Mouse (Mus musculus) bone marrow, adult 2 months (tissue): ENCODE measurements around the gene Ntrk3. TPM values are rescaled to one million over a fixed set of nuclear protein-coding genes. Genes with fewer than 3 reads are reported as not detected.

Source experiments
- H3K27ac ChIP-seq: fragments of 200-500 bp; 2 replicates; pipeline ENCODE4 v1.5.1; 2012; ENCODE audit warnings: low read depth, mild to moderate bottlenecking, control low read depth, inconsistent platforms, low read length; ENCODE audit not compliant: control insufficient read depth, poor library complexity, insufficient read depth
- H3K4me1 ChIP-seq: fragments of 200-500 bp; 2 replicates; pipeline ENCODE4 v1.6.1; 2011; ENCODE audit warnings: low read length; ENCODE audit not compliant: control insufficient read depth, insufficient read depth
- H3K4me3 ChIP-seq: fragments of 200-500 bp; replicated peaks from 2 replicates; pipeline ENCODE3; 2011; ENCODE audit warnings: mild to moderate bottlenecking, low read depth, low read length, control low read depth; ENCODE audit not compliant: control insufficient read depth
- CTCF ChIP-seq: fragments of 200-500 bp; IDR thresholded peaks from 2 replicates; pipeline ENCODE4 v1.5.1; 2011; ENCODE audit warnings: low read length, control low read depth; ENCODE audit not compliant: control insufficient read depth, insufficient read depth
- POLR2A ChIP-seq: fragments of 200-500 bp; IDR thresholded peaks from 2 replicates; pipeline ENCODE4 v1.6.1; 2011; ENCODE audit warnings: low read depth, mild to moderate bottlenecking, control low read depth, low read length, borderline replicate concordance; ENCODE audit not compliant: control insufficient read depth
- WGBS: fragments of 180-500 bp; shearing (Covaris S2); methylation state at CpG from one replicate; pipeline ENCODE4 v1.1.7; 2018; 5-methylcytosine and 5-hydroxymethylcytosine counted together
- polyA plus RNA-seq: library from polyadenylated mRNA; stranded (reverse); fragments of >200 nt; gene quantifications from 2 replicates; pipeline ENCODE4 v1.2.4, GENCODE M21; 2011; ENCODE audit warnings: low replicate concordance; ENCODE audit not compliant: missing spikeins, insufficient read depth, insufficient read length

Ntrk3 gene
- polyA plus RNA-seq, 1 experiment, result 1.0 TPM

GRCm38 (mm10) chr7:78668003-78668635 is 69.7 kb downstream of the Ntrk3 start:
- Histone ChIP-seq H3K4me3 (no peak overlapping the region), H3K27ac (no peak overlapping the region), H3K4me1 (no peaks in the 10 kb centered on the region)
- TF ChIP-seq POLR2A, result no peak
- TF ChIP-seq CTCF, result no peak
- WGBS, result 78% methylated on average over 6 of the region's 6 CpGs

GRCm38 (mm10) chr7:78660832-78661231 is 77.0 kb downstream of the Ntrk3 start:
- H3K4me1 ChIP-seq, result no peaks in the 10 kb centered on the region
- 77% methylated on average over 7 of the region's 7 CpGs for WGBS
- H3K4me3 ChIP-seq, result no peak overlapping the region
- no peak overlapping the region for H3K27ac ChIP-seq
- TF ChIP-seq POLR2A, result no peak
- no peak for TF ChIP-seq CTCF

DNA sequence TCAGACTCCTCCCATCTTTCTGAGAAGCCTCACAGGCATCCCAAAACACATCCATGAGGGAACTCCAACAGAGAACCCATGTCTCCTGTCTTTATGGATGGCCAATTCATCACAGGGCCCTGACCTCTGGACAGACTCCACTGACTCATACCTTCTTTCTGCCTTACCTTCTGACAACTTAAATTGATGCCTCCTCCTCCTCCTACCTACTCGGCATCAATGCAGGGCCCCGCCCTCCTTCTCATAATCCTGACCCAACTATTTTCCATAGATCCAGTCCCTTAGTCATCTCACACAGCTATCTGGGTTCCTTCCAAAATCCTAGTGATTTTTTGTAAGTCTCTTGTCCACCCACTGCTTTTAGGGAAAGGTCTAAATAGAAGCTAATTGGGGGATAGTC is 78.0 kb downstream of the Ntrk3 start:
- H3K4me3 ChIP-seq, result no peak overlapping the region
- no peak overlapping the region for H3K27ac ChIP-seq
- WGBS, result 84% methylated on average over 2 of the region's 2 CpGs
- TF ChIP-seq CTCF, result no peak
- H3K4me1 ChIP-seq, result no peaks in the 10 kb centered on the region

GRCm38 (mm10) chr7:78658026-78658425 is 79.8 kb downstream of the Ntrk3 start:
- no peak overlapping the region for H3K27ac ChIP-seq
- WGBS, result 68% methylated on average over 10 of the region's 10 CpGs
- H3K4me1 ChIP-seq, result no peaks in the 10 kb centered on the region; the same call in 1 of the 2 replicates
- no peak overlapping the region for H3K4me3 ChIP-seq
- TF ChIP-seq CTCF, result no peak
- no peak for TF ChIP-seq POLR2A

DNA sequence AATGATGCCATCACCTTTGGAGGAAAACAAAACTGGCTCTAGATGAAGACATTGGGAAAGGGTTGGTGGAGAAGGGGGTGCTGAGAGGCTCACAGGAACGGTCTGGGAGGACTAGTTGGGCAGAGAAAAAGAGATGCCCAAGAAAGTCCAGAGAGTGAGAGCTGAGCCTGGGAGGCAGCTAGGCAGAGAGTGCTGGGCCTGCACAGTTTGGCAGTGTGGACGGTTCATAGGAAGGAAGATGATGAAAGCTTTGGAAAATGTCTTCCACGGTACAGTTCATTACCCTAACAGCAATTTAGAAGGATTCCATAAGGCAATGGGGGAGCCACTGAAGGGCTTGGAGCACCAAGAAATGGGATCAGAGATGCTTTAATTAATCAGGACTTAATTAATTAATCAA is 81.6 kb downstream of the Ntrk3 start:
- H3K27ac ChIP-seq, result no peak overlapping the region
- TF ChIP-seq POLR2A (no peak), CTCF (no peak)
- H3K4me1 ChIP-seq, result no peaks in the 10 kb centered on the region; the same call in 1 of the 2 replicates
- 50% methylated on average over 3 of the region's 3 CpGs for WGBS
- no peak overlapping the region for H3K4me3 ChIP-seq

- TF ChIP-seq POLR2A (no peak), CTCF (no peak)
- WGBS, result 26% methylated on average over 4 of the region's 4 CpGs
- no peaks in the 10 kb centered on the region; the same call in 1 of the 2 replicates for H3K4me1 ChIP-seq
These were observed 84.1 kb downstream of the Ntrk3 start for GRCm38 (mm10) chr7:78653686-78654085.

DNA sequence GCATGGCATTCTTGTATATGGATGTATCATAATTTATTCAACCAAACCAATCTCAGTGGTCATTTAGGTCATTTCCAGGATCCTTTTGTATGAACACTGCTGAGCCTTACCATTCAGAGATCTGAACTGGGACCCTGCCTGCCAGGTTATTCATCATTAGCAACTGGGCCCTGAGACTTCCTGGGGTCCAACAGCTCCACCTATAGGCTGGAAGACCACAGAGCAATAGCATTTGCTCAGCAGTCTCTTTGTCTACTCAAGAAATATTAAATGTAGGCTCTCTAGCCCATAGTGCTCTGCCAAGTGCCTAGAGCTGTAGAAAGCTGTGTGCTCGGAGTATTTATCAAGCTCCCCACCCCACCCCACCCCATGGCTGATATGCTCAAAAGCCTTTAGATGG is 85.5 kb downstream of the Ntrk3 start:
- 38% methylated on average over 1 of the region's 1 CpGs for WGBS
- H3K27ac ChIP-seq, result no peak overlapping the region
- no peak overlapping the region for H3K4me3 ChIP-seq
- no peaks in the 10 kb centered on the region; the same call in 1 of the 2 replicates for H3K4me1 ChIP-seq
- TF ChIP-seq POLR2A (no peak), CTCF (peak; percentile 31; the same call in 1 of the 2 replicates)

More at GRCm38 (mm10) chr7:78653686-78654085, 84.1 kb downstream of the Ntrk3 start:
- H3K27ac ChIP-seq, result no peak overlapping the region
- H3K4me3 ChIP-seq, result no peak overlapping the region

- TF ChIP-seq POLR2A (no peak), CTCF (no peak)
- Histone ChIP-seq H3K4me3 (no peak overlapping the region), H3K4me1 (no peaks in the 10 kb centered on the region; the same call in 1 of the 2 replicates), H3K27ac (no peak overlapping the region)
- 33% methylated on average over 1 of the region's 1 CpGs for WGBS
These were observed 86.3 kb downstream of the Ntrk3 start for GRCm38 (mm10) chr7:78651540-78651939.

- H3K4me1 ChIP-seq, result no peaks in the 10 kb centered on the region
- peak; percentile 48; the same call in 1 of the 2 replicates for TF ChIP-seq CTCF
- TF ChIP-seq POLR2A, result no peak
- no peak overlapping the region for H3K27ac ChIP-seq
- H3K4me3 ChIP-seq, result no peak overlapping the region
- 45% methylated on average over 6 of the region's 6 CpGs for WGBS
These were observed 94.1 kb downstream of the Ntrk3 start for GRCm38 (mm10) chr7:78643667-78644066.
